Comparison of ENCODE assay signal across 21 mouse cellular contexts in genomic region chr10:93868886-93869285, GRCm38 (mm10). TPM values are rescaled to one million over a fixed set of nuclear protein-coding genes. Genes with fewer than 3 reads are reported as not detected.
"Had no signal": no experiment of that assay in that cellular context is flagged by ENCODE, and none has a peak within 500 bp of the region (broad histone marks: within the 10 kb centered on the region; RNA-seq: fewer than 3 reads in every experiment).

No protein-coding gene starts in this region.

- ATAC-seq: midbrain, embryonic 16.5 days had no signal

- DNase-seq: lung, adult 18-20 months; lung, embryonic 14.5 days; lung, postnatal 10 days; lung, postnatal 4 days; midbrain, embryonic 14.5 days; retina, postnatal 1 day; right cerebral cortex, adult 18-20 months; right cerebral cortex, postnatal 25 days; right cerebral cortex, postnatal 4 days; spleen, adult 18-20 months; thymus, adult 18-20 months; thymus, postnatal 14 days; thymus, postnatal 36 days had no signal

- H3K4me2 ChIP-seq: lung, embryonic 14.5 days; midbrain, embryonic 12.5 days; neural tube, embryonic 13.5 days; neural tube, embryonic 15.5 days had no signal

- H3K27me3 ChIP-seq: midbrain, embryonic 12.5 days; neural tube, embryonic 13.5 days; neural tube, embryonic 15.5 days had no signal

- H3K9me3 ChIP-seq: midbrain, embryonic 10.5 days; midbrain, embryonic 12.5 days; neural tube, embryonic 13.5 days; neural tube, embryonic 15.5 days had no signal

- H3K4me3 ChIP-seq: midbrain, embryonic 10.5 days; midbrain, embryonic 12.5 days; myocyte; neural tube, embryonic 13.5 days; neural tube, embryonic 15.5 days had no signal

- H3K4me1 ChIP-seq: midbrain, embryonic 10.5 days; midbrain, embryonic 12.5 days; neural tube, embryonic 13.5 days; neural tube, embryonic 15.5 days had no signal

- H3K27ac ChIP-seq: midbrain, embryonic 10.5 days; midbrain, embryonic 12.5 days; neural tube, embryonic 13.5 days; neural tube, embryonic 15.5 days had no signal

- H3K9ac ChIP-seq: lung, embryonic 14.5 days; midbrain, embryonic 12.5 days; neural tube, embryonic 13.5 days; neural tube, embryonic 15.5 days had no signal

RNA-seq across cellular contexts. Expression of gene Usp44, which starts 37.5 kb away (rescaled TPM):
- total RNA-seq: megakaryocyte, adult 5-6 weeks; megakaryocyte-erythroid progenitor cell, adult 5-6 weeks had no signal
